Mouse (Mus musculus) urinary bladder, postnatal 14 days (tissue): ENCODE measurements at regions not wholly inside any gene's neighbourhood (a gene's known extent, or its start where the extent isn't known, plus 50 kb on each side); places are given as distances from the start of the nearest gene placed in this dataset.

Experiments
- DNase-seq: peaks from one replicate; pipeline ENCODE4 v3.0.0; 2021; ENCODE audit warnings: low spot score

- no peak for DNase-seq
These were observed 181.7 kb upstream of the Egln3 start for GRCm38 (mm10) chr12:54385401-54385800.

GRCm38 (mm10) chr12:54384116-54384515, 180.5 kb upstream of the Egln3 start:
- no peak for DNase-seq

GRCm38 (mm10) chr12:54382965-54383364, 179.3 kb upstream of the Egln3 start:
- DNase-seq = no peak

- DNase-seq = no peak
These were observed 178.4 kb upstream of the Egln3 start for GRCm38 (mm10) chr12:54382061-54382460.

GRCm38 (mm10) chr12:54380322-54380721, 176.7 kb upstream of the Egln3 start:
- no peak for DNase-seq

GRCm38 (mm10) chr12:54378576-54378975, 174.9 kb upstream of the Egln3 start:
- DNase-seq = no peak

GRCm38 (mm10) chr12:54374060-54374459, 170.4 kb upstream of the Egln3 start:
- no peak for DNase-seq

- no peak for DNase-seq
These were observed 165.6 kb upstream of the Egln3 start for GRCm38 (mm10) chr12:54369217-54369616.

GRCm38 (mm10) chr12:54364381-54365095, 160.9 kb upstream of the Egln3 start:
- DNase-seq = no peak

GRCm38 (mm10) chr12:54361762-54362161, 158.1 kb upstream of the Egln3 start:
- DNase-seq = no peak

- no peak for DNase-seq
These were observed 150.5 kb upstream of the Egln3 start for GRCm38 (mm10) chr12:54354187-54354586.

GRCm38 (mm10) chr12:54353694-54354093, 150.0 kb upstream of the Egln3 start:
- DNase-seq = no peak

GRCm38 (mm10) chr12:54352963-54353606, 149.4 kb upstream of the Egln3 start:
- DNase-seq = no peak

GRCm38 (mm10) chr12:54350293-54350692, 146.6 kb upstream of the Egln3 start:
- DNase-seq = no peak

GRCm38 (mm10) chr12:54349403-54349802, 145.7 kb upstream of the Egln3 start:
- no peak for DNase-seq

- DNase-seq = no peak
These were observed 139.8 kb upstream of the Egln3 start for GRCm38 (mm10) chr12:54343493-54343892.

GRCm38 (mm10) chr12:54335509-54335908, 131.8 kb upstream of the Egln3 start:
- DNase-seq = no peak

- DNase-seq = no peak
These were observed 131.0 kb upstream of the Egln3 start for GRCm38 (mm10) chr12:54334491-54335132.

GRCm38 (mm10) chr12:54333632-54334321, 130.1 kb upstream of the Egln3 start:
- no peak for DNase-seq

GRCm38 (mm10) chr12:54327483-54327882, 123.8 kb upstream of the Egln3 start:
- no peak for DNase-seq

GRCm38 (mm10) chr12:54326571-54326970, 122.9 kb upstream of the Egln3 start:
- DNase-seq = no peak

GRCm38 (mm10) chr12:54320533-54320932, 116.9 kb upstream of the Egln3 start:
- DNase-seq = no peak
